Mouse (Mus musculus): ENCODE measurements around the gene Scp2d1. TPM values are rescaled to one million over a fixed set of nuclear protein-coding genes. Genes with fewer than 3 reads are reported as not detected.
"Not testable (repeated sequence)": the region's sequence is repeated elsewhere in the genome, so short reads cannot be mapped to it uniquely, and the experiment has no call there.

Gene Scp2d1
- not detected in 2 replicates for total RNA-seq (2015)
- not detected in 2 replicates for total RNA-seq (2017)

DNA sequence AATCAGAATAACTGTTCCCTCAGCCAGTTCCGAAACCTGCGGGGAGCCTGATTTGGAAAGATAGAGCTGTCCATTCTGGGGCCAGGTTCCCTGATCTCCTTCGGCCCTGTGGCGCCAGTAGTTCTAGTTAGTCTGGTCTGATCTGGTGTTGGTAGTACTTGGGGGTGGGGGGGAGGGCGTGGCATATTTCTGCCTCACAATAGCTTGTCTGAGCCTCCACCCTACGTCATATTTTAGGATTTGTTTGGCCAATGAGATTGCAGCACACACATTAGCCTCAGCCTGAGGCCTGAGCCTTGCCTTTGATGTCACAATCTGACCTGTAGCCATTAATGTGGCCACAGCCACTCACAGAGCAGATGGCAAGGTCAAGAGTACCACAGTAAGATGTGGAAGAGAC is at the start of gene Scp2d1:
Gene Scp2d1 (plus strand): TSS at position 301 of the 400 bp plus-strand sequence.
- not testable (repeated sequence) for ATAC-seq (ENCODE audit: poor library complexity, severe bottlenecking)

DNA sequence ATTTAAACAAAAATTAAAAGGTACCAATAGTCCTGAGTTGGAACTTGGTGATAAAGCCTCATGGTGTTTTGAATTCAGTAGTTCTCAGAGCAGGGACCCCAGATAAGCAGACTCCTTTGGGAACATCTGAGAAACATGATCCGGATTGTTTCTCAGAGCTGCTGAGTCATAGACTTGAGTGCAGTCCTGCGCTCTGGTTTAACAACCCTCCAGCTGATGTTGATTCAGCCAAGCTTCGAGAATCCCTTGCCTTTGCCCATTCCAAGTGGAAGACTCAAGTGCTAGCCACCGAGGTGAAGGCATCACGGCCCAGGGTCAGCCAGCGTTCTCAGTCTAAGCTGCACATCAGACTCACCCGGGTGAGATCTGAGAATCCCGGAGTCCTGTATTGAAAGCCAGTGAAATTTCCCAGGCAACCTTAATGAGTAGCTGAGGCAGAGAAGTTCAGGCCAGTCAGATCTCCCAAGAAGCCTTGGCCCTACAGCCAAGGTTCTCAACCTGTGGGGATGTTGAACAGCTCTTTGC is 48.8 kb upstream of the Scp2d1 start:
- no peak for ATAC-seq (ENCODE audit: poor library complexity, severe bottlenecking)

DNA sequence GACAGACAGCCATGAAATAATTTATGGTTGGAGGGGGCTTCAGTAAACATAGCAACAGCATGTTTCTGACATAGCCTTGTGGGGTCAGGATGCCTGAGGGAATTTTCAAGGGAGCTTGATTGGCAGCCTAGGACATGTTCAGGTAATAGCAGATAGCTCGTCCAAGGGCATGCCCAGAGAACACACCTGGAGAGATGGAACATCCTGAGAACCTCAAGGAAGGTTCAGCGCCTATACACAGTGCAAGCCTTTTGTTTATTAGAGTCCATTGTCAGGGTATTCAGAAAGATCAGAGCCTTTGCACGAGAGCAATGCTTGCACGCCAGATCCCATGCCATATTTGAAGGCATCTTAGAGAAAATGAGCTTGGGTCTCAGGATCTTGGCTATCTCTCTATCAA is 47.8 kb upstream of the Scp2d1 start:
- no peak for ATAC-seq (ENCODE audit: poor library complexity, severe bottlenecking)

DNA sequence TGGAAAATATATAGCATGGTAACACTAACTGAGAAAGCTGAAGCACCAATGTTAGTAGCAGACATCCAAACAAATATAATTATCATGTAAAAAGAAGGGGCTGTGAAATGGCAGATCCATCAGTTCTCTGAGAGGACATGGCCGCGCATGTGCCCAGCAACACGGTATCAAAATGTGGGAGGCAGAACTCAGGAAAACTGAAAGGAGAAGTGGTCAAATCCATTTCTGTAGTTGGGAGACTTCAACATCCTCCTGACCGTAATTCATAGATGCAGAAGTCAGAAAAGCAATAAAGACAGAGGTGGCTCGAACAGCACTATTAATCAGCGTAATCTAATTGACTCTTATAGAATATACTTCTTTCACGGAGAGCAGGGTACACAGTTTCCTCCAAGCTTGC is 44.2 kb upstream of the Scp2d1 start:
- ATAC-seq (ENCODE audit: poor library complexity, severe bottlenecking) = peak; percentile 73

DNA sequence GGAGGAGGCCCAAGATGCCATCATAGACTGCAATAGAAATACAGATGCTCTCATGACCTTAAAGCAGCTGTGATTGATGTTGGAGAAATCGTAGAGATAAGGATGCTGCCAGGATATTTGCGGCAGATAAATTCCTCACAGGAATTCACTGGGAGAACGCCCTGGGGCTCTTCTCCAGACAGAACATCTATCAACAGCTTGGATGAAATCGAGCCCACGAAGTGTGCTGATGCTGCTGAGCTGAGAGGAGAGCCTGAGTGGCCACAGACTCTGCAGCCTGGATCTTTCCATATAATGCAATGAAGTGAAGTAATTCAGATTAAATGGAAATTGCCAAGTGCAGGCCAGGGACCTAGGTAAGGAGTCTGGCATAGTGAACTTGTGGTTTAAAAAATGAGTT is 42.7 kb upstream of the Scp2d1 start:
- no peak for ATAC-seq (ENCODE audit: poor library complexity, severe bottlenecking)

DNA sequence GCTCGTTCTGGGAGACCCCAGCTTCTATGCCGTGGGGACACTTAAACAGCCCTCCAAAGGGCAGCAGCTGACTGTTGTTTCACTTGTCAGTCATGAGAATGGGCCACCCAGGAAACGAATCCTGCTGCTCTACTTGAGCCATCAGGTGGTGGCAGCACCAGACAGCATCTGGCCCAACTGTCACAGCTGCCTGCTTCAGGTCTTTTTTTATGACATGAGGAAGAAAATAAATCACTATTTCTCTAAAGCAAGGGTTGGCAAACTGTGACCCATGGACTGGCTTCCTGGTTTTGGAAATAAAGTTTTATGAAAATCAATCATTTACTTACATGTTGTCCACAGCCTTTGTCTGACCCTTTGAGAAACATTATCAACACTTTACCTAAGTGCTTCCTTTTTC is 41.6 kb upstream of the Scp2d1 start:
- ATAC-seq (ENCODE audit: poor library complexity, severe bottlenecking) = no peak

DNA sequence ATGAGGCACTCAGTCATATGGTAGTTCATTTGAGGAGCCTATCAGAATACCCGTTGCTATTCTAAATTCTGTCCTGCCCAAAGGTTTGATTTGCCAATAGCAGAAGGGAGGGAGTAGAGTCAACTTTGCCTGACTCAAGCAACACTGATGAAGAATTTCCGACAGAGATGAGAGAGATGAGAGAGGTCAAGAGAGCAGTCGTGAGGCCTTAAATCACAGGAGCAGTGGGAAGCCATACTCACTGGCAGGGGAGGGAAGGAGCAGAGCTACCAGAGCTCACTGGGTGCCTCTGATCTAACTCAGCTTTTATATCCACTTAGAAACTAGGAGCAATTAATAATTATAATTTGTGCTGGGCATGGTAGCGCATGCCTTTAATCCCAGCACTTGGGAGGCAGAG is 41.0 kb upstream of the Scp2d1 start:
- no peak for ATAC-seq (ENCODE audit: poor library complexity, severe bottlenecking)

DNA sequence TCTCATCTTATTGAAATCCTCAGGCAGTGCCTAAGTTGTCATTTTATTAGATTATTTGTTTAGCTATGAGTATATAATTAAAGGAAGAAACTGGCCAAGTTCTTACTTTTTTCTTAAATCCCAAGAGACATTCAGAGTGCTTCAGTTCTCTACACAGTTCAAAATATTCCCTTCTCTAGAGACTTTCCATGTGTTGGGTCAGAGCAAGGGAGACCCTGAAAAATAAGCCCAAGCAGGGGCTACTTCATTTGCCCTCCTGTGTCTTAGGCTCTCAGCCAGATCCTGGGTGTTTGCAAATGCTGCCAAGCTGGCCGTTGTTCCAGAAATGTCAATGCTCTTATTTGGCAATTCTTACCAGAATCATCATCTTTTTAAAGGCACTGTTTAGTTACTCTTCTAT is 40.3 kb upstream of the Scp2d1 start:
- ATAC-seq (ENCODE audit: poor library complexity, severe bottlenecking) = no peak

DNA sequence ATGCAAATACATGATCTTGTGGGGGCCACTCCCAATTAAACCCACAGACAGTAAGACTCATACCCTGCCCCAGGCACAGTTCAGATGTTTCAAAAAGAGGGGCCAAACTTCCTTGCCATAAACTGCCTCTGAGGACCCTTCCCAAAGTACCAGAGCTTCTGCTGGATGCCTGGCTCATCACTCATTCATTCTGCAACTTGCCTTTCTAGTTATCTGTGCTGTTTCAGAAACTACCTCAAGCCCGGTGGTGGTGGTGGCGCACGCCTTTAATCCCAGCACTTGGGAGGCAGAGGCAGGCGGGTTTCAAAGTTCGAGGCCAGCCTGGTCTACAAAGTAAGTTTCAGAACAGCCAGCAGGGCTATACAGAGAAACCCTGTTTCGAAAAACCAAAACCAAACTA is 39.6 kb upstream of the Scp2d1 start:
- no peak for ATAC-seq (ENCODE audit: poor library complexity, severe bottlenecking)

DNA sequence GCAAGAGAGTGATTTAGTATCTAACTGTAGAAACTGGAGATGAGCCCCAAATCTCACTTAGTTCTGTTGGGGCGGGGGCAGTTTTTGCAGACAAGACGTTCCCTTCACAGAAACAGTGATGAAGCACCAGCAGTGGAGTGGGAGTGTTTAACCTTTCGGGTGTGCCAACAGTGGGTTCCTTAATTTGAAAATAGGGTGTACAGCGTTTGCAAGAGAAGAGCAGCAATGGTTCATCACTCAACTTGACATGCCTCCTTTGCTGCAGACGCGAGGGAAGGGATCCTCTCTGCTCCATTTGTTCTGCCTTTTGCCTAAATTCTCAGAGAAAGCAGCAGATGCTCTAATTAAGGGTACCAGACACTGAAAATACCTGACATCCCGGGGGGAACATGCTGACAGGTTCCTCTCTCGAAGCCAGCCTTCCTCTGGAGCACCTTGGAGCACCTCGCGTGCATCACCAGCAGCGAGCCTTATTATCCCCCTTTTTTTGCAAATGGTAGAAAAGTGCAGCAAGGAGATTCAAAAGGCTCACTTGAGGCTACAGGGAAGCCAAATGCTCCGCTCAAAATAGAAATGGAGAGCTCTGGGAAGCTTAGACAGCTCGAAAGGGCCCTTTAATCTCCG is 31.7 kb upstream of the Scp2d1 start:
- ATAC-seq (ENCODE audit: poor library complexity, severe bottlenecking) = no peak

DNA sequence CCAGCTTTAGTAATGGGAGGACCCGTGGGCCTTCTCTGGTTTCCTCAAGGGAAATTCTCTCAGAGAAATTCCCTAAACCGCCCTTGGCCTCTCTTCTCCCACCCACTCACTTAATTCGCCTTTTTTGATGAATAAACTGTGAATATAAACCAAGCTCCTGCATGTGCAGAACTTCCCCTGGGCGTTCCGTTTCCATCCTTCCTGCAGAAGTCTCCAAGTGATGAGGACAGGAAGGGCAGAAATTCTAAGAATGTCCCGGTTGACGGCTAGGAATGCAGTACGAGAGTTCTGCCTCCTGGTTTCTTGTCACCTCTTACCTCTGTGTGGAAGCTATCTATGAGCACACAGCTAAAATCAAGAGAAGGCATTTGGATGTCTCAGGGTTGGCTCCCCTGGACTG is 25.9 kb upstream of the Scp2d1 start:
- ATAC-seq (ENCODE audit: poor library complexity, severe bottlenecking) = 0 out of 2 replicates have a peak, but pooled peaks have one; percentile 22

DNA sequence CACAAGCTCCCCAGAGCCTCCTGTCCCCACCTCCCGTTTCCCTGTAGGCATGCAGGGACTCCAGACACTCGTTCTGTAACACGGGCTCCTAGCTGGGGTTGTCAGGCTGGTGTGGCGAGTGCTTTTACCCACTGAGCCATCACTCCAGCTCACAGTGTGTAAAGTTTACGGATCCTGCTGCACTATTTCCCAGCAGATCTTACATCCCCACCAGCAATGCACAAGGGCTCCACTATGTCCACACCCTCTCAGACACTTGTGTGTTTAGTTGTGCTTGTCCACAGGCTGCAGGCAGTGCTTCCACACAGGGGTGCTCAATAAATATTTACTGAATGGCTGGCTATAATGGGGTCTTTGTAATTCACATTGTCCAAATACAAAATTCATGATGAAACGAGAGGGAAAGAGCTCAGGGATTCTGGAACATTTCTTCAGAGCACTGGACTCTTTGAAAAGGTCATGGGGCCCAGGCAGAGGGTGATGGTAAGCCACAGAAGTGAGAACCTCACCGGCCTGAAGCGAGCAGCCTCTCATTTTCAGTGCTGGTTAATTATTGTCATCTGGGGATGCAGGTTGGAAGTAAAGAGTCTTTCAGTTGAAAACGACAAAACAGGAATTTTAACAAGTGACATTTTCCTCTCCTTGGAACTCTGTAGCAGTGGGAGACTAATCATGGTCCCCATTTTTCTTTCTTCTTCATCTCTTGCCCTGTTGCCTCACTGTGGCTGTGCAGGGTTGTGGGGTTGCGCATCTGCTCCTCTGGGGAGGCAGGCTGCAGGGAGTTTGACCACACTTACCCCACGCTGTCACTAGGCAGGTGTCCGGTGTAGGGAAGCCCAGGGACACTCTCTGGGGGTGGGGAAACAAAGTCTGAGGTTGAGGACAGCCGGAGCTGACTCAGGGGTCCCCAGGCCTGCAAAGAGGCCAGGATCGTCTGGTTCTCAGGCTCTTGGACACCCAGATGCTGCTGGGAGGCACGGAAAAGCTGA is 15.4 kb upstream of the Scp2d1 start:
- no peak for ATAC-seq (ENCODE audit: poor library complexity, severe bottlenecking)

DNA sequence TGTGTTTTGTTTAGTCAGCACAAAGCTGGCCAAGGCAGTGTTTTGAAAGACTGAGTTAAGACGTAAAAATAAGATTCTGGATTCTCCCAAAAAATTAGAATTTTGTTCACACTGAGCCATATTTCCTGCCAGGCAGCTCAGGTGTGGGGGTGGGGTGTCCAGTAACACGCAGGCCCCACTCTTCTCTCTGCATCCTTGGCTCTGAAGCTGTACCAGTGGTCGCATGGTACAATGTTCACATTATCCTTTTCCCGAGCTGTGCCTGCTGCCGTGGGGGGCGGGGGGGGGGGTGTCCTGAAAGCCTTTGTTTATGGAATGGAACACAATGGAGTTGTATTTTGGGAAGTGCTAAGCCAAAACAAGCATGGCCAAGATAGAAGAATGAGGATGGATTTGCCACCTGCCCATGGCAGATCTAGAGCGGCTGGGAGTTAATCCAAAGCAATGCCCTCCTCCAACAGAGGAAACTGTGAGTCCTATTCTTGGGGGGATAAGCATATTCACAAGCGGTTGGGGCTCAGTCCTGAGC is 5.1 kb downstream of the Scp2d1 start:
- no peak for ATAC-seq (ENCODE audit: poor library complexity, severe bottlenecking)

DNA sequence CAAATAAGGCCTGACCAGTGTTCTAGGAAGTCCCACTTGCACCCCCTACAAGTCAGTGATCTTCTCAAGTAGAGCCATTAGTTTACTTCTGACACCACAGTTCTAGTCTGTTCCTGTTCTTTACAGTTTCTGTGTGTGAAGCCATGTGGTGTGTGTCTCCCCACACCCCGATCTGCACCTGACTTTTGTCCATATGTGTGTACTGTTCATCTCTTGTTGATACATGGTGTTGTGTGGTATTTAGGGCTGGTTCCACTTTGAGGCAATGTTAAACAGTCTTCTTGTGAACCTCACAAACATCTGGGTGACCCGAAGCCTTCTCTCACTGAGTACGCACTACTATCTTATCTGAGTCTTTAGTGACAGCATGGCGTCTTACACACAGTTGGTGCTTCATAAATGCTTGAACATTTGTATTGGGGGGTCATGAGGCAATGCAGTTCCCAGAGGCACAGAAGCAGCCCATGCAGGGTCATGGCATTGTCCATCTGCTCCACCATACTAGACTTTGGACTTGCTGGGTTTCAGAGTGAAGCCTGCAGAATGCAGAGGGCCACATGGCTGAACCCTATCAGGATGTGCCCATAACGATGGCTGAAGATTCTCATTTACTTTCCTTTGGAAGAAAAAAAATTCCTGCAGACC is 13.3 kb downstream of the Scp2d1 start:
- ATAC-seq (ENCODE audit: poor library complexity, severe bottlenecking) = 0 out of 2 replicates have a peak, but pooled peaks have one; percentile 6

DNA sequence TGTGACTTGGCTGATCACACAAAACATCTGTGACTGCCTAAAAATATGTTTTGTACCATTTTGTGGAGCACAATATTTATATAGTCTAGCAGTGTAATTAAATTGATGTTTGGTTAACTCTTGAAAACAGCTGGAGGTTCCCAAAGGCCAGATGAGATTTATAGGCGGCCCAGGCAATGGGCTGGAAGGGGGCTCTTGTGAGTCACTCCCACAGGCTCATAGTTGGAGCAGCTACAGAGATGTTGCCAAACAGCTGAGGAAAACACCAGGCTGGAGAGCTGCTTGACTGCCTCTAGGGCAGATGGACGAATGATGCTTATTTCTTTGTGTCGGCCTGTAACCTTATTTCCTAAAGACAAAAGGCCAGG is 13.8 kb downstream of the Scp2d1 start:
- no peak for ATAC-seq (ENCODE audit: poor library complexity, severe bottlenecking)

DNA sequence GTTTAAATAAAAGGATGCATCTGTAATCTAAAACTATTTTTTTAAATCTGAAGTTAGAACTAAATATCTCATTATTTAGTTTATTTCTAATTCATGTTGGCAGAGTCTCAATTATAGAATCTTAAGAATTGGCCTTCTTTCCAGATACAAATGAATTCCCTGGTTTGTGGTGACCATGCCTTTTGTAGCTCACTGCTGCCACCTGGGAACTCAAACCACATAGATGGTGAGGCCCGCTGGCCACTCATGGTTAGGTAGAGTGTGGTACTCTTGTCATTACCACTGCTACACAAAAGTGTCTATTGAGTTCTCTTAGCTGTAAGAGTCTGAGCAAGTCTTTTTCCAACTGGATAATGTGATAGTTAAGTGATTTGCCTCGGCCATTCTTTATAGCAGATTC is 45.4 kb downstream of the Scp2d1 start:
- 0 out of 2 replicates have a peak, but pooled peaks have one; percentile 55 for ATAC-seq (ENCODE audit: poor library complexity, severe bottlenecking)

Other genes with a start within 250 kb of the Scp2d1 start
- gene Smim26, start 229.6 kb upstream of the Scp2d1 start, total RNA-seq (2015) = 15.2 and 17.4 TPM in 2 replicates
- 1.8 and 19.5 TPM in 2 replicates for gene Smim26, start 229.6 kb upstream of the Scp2d1 start, total RNA-seq (2017)
- gene Dtd1, start 223.8 kb upstream of the Scp2d1 start, total RNA-seq (2015) = 4.7 and 5.6 TPM in 2 replicates
- 9.4 and 11.5 TPM in 2 replicates for gene Dtd1, start 223.8 kb upstream of the Scp2d1 start, total RNA-seq (2017)

Data from megakaryocyte, adult 5-6 weeks (primary cell).